Mouse (Mus musculus): ENCODE measurements around the gene Ubash3a. TPM values are rescaled to one million over a fixed set of nuclear protein-coding genes. Genes with fewer than 3 reads are reported as not detected.

The Ubash3a gene
- polyA plus RNA-seq, 1 experiment from 2014 or later = 0.38 TPM

DNA sequence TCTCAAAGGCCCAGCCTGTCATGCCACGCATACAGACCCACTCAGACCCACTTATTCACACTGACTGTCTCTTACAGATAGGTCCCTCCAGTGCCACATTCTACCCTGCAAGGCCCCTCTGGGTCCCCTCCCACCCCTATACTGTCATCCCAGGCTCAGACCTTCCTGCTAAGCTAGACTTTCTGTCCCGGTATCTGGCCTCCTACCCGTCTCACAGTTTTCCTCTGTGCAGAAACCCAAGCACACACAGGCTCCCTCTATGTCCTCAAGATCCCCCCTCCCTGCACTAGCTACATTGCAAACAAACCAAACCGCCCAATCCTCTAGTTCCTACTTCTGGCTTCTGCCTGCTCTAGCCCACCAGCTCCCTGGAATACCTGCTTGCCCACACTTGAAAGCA is 70.3 kb downstream of the Ubash3a start:
- TF ChIP-seq EP300 (IDR thresholded peaks at IDR 0.05) (no peak), CTCF (IDR thresholded peaks at IDR 0.05) (no peak)
- no peaks in the 10 kb centered on the region for H3K36me3 ChIP-seq (ENCODE audit: insufficient read depth, low read length)
- 62% methylated on average over 4 of the region's 4 CpGs for WGBS
- no peak overlapping the region for H3K4me3 ChIP-seq (ENCODE audit: low read depth, low read length)
- no peak overlapping the region for H3K27ac ChIP-seq (ENCODE audit: low read length)
- H3K4me1 ChIP-seq (ENCODE audit: insufficient read depth, low read depth, low read length) = peaks cover 6% of the 10 kb centered on the region; the same call in 1 of the 2 replicates
- H3K27me3 ChIP-seq (replicated peaks; ENCODE audit: insufficient read depth, low read length) = no peaks in the 10 kb centered on the region
- no peak for ATAC-seq
- no peak overlapping the region for H3K9ac ChIP-seq (replicated peaks; ENCODE audit: low read depth)
- no peak for DNase-seq (ENCODE audit: low spot score)
- H3K4me2 ChIP-seq (replicated peaks; ENCODE audit: low read depth, low read length) = no peak overlapping the region
- no peaks in the 10 kb centered on the region for H3K9me3 ChIP-seq (ENCODE audit: low read length)

GRCm38 (mm10) chr17:31279541-31279940 is 71.9 kb downstream of the Ubash3a start:
- Histone ChIP-seq H3K9me3 (ENCODE audit: low read length) (no peaks in the 10 kb centered on the region), H3K27ac (ENCODE audit: low read length) (no peak overlapping the region), H3K27me3 (replicated peaks; ENCODE audit: insufficient read depth, low read length) (no peaks in the 10 kb centered on the region), H3K9ac (replicated peaks; ENCODE audit: low read depth) (no peak overlapping the region), H3K36me3 (ENCODE audit: insufficient read depth, low read length) (no peaks in the 10 kb centered on the region), H3K4me1 (ENCODE audit: insufficient read depth, low read depth, low read length) (peaks cover 6% of the 10 kb centered on the region; the same call in 1 of the 2 replicates), H3K4me3 (ENCODE audit: low read depth, low read length) (no peak overlapping the region), H3K4me2 (replicated peaks; ENCODE audit: low read depth, low read length) (no peak overlapping the region)
- DNase-seq (ENCODE audit: low spot score) (no peak), ATAC-seq (no peak)
- 67% methylated on average over 9 of the region's 9 CpGs for WGBS
- no peak for TF ChIP-seq CTCF (IDR thresholded peaks at IDR 0.05)
- no peak for TF ChIP-seq EP300 (IDR thresholded peaks at IDR 0.05)

GRCm38 (mm10) chr17:31280269-31280668 is 72.6 kb downstream of the Ubash3a start:
- Histone ChIP-seq H3K27ac (ENCODE audit: low read length) (no peak overlapping the region), H3K36me3 (ENCODE audit: insufficient read depth, low read length) (no peaks in the 10 kb centered on the region), H3K4me1 (ENCODE audit: insufficient read depth, low read depth, low read length) (peaks cover 6% of the 10 kb centered on the region; the same call in 1 of the 2 replicates), H3K27me3 (replicated peaks; ENCODE audit: insufficient read depth, low read length) (no peaks in the 10 kb centered on the region), H3K9ac (replicated peaks; ENCODE audit: low read depth) (no peak overlapping the region), H3K4me2 (replicated peaks; ENCODE audit: low read depth, low read length) (no peak overlapping the region), H3K9me3 (ENCODE audit: low read length) (no peaks in the 10 kb centered on the region), H3K4me3 (ENCODE audit: low read depth, low read length) (no peak overlapping the region)
- WGBS = 34% methylated on average over 6 of the region's 6 CpGs
- TF ChIP-seq CTCF (IDR thresholded peaks at IDR 0.05) (no peak), EP300 (IDR thresholded peaks at IDR 0.05) (no peak)
- DNase-seq (ENCODE audit: low spot score) (no peak), ATAC-seq (no peak)

DNA sequence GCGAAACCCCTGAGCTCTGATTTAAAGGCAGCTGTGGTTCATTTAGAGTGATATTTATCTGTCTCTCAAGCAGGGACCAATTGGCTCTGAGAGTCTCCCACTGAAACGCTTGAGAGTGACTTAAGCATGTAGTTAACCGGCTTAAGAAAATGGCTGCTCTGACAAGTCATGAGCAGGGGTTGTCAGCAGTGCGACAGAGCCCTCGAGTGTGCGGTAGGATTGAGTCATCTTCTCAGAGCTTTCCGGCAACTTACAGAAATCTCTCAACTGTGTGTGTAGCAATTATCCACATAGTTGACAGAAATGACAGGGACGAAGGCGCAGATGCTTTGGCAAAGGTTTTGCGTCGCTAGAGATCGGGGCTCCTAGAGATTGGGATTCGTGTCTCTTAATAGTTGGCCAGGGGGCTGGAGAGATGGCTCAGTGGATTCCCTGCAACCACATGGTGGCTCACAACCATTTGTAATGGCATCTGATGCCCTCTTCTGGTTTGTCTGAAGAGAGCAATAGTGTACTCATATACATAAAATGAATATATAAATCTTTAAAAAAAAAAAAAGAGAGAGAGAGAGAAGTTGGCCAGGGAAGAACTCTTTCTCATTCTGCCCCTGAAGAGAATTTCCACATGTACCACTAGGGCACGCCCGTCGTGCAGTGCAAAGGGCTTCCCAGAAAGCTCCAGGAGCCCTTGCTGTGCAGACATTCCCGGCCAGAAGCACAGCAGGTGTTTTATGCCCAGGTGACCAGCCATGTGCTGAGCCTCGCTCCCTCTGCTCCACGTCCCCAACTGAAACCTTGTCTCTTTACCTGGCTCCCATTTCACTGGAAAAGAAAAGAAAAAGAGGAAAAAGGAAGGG is 74.4 kb downstream of the Ubash3a start:
- DNase-seq (ENCODE audit: low spot score) = peak; percentile 55
- Histone ChIP-seq H3K4me3 (ENCODE audit: low read depth, low read length) (no peak overlapping the region), H3K4me2 (replicated peaks; ENCODE audit: low read depth, low read length) (no peak overlapping the region), H3K27me3 (replicated peaks; ENCODE audit: insufficient read depth, low read length) (no peaks in the 10 kb centered on the region), H3K36me3 (ENCODE audit: insufficient read depth, low read length) (no peaks in the 10 kb centered on the region), H3K4me1 (ENCODE audit: insufficient read depth, low read depth, low read length) (no peaks in the 10 kb centered on the region), H3K27ac (ENCODE audit: low read length) (0 out of 2 replicates have a peak overlapping the region, but pooled peaks have one; percentile 22), H3K9me3 (ENCODE audit: low read length) (no peaks in the 10 kb centered on the region), H3K9ac (replicated peaks; ENCODE audit: low read depth) (no peak overlapping the region)
- peak; percentile 23; the same call in 1 of the 2 replicates for TF ChIP-seq CTCF (IDR thresholded peaks at IDR 0.05)
- TF ChIP-seq EP300 (IDR thresholded peaks at IDR 0.05) = no peak
- peak; percentile 48 for ATAC-seq
- WGBS = 39% methylated on average over 19 of the region's 19 CpGs

GRCm38 (mm10) chr17:31282687-31283053 is 75.0 kb downstream of the Ubash3a start:
- Histone ChIP-seq H3K9me3 (ENCODE audit: low read length) (no peaks in the 10 kb centered on the region), H3K27ac (ENCODE audit: low read length) (no peak overlapping the region), H3K9ac (replicated peaks; ENCODE audit: low read depth) (no peak overlapping the region), H3K36me3 (ENCODE audit: insufficient read depth, low read length) (no peaks in the 10 kb centered on the region), H3K27me3 (replicated peaks; ENCODE audit: insufficient read depth, low read length) (no peaks in the 10 kb centered on the region), H3K4me3 (ENCODE audit: low read depth, low read length) (no peak overlapping the region), H3K4me2 (replicated peaks; ENCODE audit: low read depth, low read length) (no peak overlapping the region), H3K4me1 (ENCODE audit: insufficient read depth, low read depth, low read length) (no peaks in the 10 kb centered on the region)
- TF ChIP-seq CTCF (IDR thresholded peaks at IDR 0.05) (no peak), EP300 (IDR thresholded peaks at IDR 0.05) (no peak)
- DNase-seq (ENCODE audit: low spot score) (peak; percentile 45), ATAC-seq (peak; percentile 67)
- 27% methylated on average over 7 of the region's 7 CpGs for WGBS

DNA sequence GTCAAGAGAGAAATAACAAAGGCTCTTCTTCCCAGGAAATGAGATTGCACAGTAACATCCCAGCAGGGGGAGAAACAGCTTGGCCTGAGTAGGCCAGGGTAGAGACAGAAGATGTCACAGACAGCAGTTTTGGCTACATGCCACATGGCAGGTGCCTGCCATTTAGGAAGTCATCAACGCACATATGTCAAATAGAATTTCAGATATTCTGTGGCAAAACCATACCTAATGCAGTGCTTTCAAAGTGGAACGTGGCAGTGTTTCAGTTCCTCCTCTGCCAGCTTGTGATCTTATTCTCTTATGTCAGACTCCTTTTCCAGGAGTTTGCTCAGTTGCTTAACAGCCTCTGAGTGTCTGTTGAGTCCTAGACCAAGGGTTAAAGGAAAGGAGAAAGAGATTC is 78.2 kb downstream of the Ubash3a start:
- no peak overlapping the region for H3K9ac ChIP-seq (replicated peaks; ENCODE audit: low read depth)
- H3K4me2 ChIP-seq (replicated peaks; ENCODE audit: low read depth, low read length) = no peak overlapping the region
- no peaks in the 10 kb centered on the region for H3K36me3 ChIP-seq (ENCODE audit: insufficient read depth, low read length)
- no peaks in the 10 kb centered on the region for H3K4me1 ChIP-seq (ENCODE audit: insufficient read depth, low read depth, low read length)
- H3K27me3 ChIP-seq (replicated peaks; ENCODE audit: insufficient read depth, low read length) = no peaks in the 10 kb centered on the region
- no peak overlapping the region for H3K27ac ChIP-seq (ENCODE audit: low read length)
- WGBS = 61% methylated on average over 2 of the region's 2 CpGs
- TF ChIP-seq CTCF (IDR thresholded peaks at IDR 0.05) (no peak), EP300 (IDR thresholded peaks at IDR 0.05) (no peak)
- DNase-seq (ENCODE audit: low spot score) (peak; percentile 28), ATAC-seq (no peak)
- H3K4me3 ChIP-seq (ENCODE audit: low read depth, low read length) = no peak overlapping the region
- no peaks in the 10 kb centered on the region for H3K9me3 ChIP-seq (ENCODE audit: low read length)
